Mouse (Mus musculus) adrenal gland, postnatal 10 days (tissue): ENCODE measurements at regions not wholly inside any gene's neighbourhood (a gene's known extent, or its start where the extent isn't known, plus 50 kb on each side); places are given as distances from the start of the nearest gene placed in this dataset.

Experiments
- DNase-seq: peaks from one replicate; pipeline ENCODE4 v3.0.0; 2021; ENCODE audit warnings: mixed read lengths

DNA sequence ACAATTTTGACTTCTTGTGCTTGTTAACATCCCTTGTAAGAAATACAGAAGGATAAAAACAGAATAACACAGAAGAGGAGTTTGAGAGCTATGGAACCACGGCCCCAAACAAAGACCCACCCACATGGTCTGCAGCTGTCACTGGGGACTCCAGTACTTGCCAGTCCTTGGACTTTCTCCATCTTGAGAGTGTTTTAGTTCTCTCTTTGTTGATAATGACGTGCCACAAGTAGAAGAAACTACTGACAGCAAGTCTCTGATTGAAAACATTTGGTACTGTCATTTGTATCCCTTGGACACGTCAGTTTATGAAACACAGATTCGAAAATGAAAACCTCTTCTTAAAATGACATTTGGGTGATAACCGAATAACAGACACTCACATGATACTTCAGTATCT lies 68.3 kb upstream of the Frg1 start:
- DNase-seq, result no peak

DNA sequence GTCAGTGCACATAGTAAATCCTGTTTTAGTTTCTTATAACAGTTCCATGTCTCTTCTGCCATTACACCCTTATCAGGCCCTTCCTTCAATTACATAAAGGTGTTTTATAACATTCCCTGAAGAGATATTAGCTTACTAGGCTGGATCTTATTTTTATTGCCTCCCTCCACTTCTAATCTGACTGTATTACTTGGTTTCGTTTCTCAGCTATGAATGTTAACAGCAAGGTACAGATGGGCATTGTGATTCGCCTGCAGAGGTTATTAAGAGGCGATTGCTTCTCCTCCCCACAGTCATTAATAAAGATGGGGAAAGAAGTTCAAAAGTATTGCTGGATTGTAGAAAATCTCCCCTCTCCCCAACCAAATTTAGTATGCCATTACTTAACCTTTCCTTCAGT lies 66.4 kb upstream of the Frg1 start:
- no peak for DNase-seq

DNA sequence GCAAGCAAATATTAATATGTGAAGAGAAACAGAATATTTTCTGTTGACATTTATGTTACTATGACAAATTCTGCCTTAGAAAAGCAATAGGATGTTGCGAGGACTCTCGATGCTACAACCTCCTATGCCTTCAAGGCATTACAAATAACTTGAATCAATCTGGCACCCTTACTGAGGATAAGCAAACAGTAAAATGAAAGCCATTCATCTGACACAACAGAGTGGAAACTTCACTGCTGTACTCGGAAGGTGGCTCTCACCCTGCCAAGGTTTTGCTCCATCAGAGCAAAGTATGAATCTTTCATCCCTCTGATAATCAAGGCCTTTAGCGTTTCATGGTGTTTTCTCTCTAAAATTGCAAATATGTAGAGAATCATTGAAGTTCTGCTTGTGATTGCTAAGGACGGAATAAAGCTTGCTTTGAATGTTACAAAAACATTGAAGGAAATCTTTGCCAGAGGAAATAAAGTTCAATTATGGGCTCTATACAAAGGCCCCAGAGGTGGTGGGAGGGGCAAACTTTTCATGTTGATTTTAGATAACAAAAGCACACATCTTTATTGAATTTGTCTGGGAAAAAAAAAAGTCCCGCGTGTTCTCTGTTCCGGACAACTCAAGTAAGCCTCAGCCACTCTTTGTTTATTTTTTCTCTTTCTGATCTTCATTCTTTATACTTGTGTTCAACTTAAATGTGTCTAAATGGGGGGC lies 56.3 kb upstream of the Frg1 start:
- DNase-seq, result no peak

DNA sequence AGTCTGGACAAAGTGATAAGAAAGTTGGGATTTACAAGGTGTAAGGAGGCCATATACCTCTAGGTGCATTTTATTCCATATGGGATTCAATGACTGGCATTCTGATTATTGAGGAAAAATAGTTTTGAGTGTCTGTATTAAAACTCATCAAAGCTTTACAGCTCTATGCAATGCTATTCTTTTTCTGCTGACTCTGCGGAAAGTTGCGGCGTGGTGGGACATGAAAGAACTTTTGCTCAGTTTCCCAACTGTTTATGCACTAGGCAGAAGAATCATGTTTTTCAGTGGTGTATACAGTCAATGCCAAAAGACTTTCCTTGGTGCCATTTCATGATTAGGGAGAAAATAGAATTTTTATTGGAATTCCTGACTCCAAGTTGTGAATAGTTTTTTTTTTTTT lies 55.4 kb upstream of the Frg1 start:
- DNase-seq, result no peak
